Mouse (Mus musculus) kidney, embryonic 14.5 days (tissue): ENCODE measurements around the gene Klf1. TPM values are rescaled to one million over a fixed set of nuclear protein-coding genes. Genes with fewer than 3 reads are reported as not detected.

Experiments
- ATAC-seq: fragments of 200-750 bp; cut with Nextera tagmentation; 2 replicates; pipeline ENCODE4 v1.8.0; 2017; ENCODE audit warnings: moderate number of reproducible peaks, mild to moderate bottlenecking, moderate TSS enrichment, moderate library complexity; ENCODE audit not compliant: low FRiP score, low TSS enrichment
- H3K27ac ChIP-seq: fragments of 300-500 bp; sonication (generic); 2 replicates; pipeline ENCODE4 v1.5.1; 2014; ENCODE audit warnings: low read depth, mild to moderate bottlenecking, low read length, moderate library complexity, mixed read lengths
- H3K27me3 ChIP-seq: fragments of 300-500 bp; sonication (generic); 2 replicates; pipeline ENCODE4 v1.6.1; 2014; ENCODE audit warnings: mild to moderate bottlenecking, low read length; ENCODE audit not compliant: control insufficient read depth, insufficient read depth
- H3K36me3 ChIP-seq: fragments of 300-500 bp; sonication (generic); 2 replicates; pipeline ENCODE4 v1.6.1; 2014; ENCODE audit warnings: low read length, mixed read lengths; ENCODE audit not compliant: control insufficient read depth, insufficient read depth
- H3K4me1 ChIP-seq: fragments of 300-500 bp; sonication (generic); 2 replicates; pipeline ENCODE4 v1.6.1; 2014; ENCODE audit warnings: low read length, mixed read lengths; ENCODE audit not compliant: control insufficient read depth, insufficient read depth
- H3K4me2 ChIP-seq: fragments of 300-500 bp; sonication (generic); replicated peaks from 2 replicates; pipeline ENCODE4 v1.6.1; 2014; ENCODE audit warnings: low read depth, mild to moderate bottlenecking, low read length
- H3K4me3 ChIP-seq: fragments of 300-500 bp; sonication (generic); 2 replicates; pipeline ENCODE4 v1.5.1; 2014; ENCODE audit warnings: mild to moderate bottlenecking, low read length
- H3K9ac ChIP-seq: fragments of 300-500 bp; sonication (generic); 2 replicates; pipeline ENCODE4 v1.6.1; 2014; ENCODE audit warnings: low read depth, mild to moderate bottlenecking, low read length, moderate library complexity
- H3K9me3 ChIP-seq: fragments of 300-500 bp; sonication (generic); 2 replicates; pipeline ENCODE4 v1.6.1; 2016; ENCODE audit warnings: low read length; ENCODE audit not compliant: control insufficient read depth
- WGBS: fragments of 180-500 bp; shearing (Covaris S2); extraction: QIAGEN DNeasy Blood & Tissue Kit; methylation state at CpG from one replicate; pipeline ENCODE4 v1.1.7; 2014; 5-methylcytosine and 5-hydroxymethylcytosine counted together
- polyA plus RNA-seq: library from polyadenylated mRNA; unstranded; fragments of >200 nt; fragmentation: Nextera tagmentation; extraction: Ambion mirVana; gene quantifications from 2 replicates; pipeline ENCODE4 v1.2.1, GENCODE M21; 2014

Klf1 gene
- polyA plus RNA-seq, 1 experiment from 2014 or later = 1.2 TPM

- peak; percentile 56; the same call in 1 of the 2 replicates for ATAC-seq
- H3K9ac ChIP-seq = peak overlapping the region; percentile 34; the same call in 1 of the 2 replicates
- H3K4me2 ChIP-seq = peak overlapping the region; percentile 65
- H3K27me3 ChIP-seq = peaks cover 60% of the 10 kb centered on the region
- peak overlapping the region; percentile 46 for H3K4me3 ChIP-seq
- no peaks in the 10 kb centered on the region for H3K36me3 ChIP-seq
- no peaks in the 10 kb centered on the region; the same call in 1 of the 2 replicates for H3K9me3 ChIP-seq
- no peak overlapping the region for H3K27ac ChIP-seq
- WGBS = 22% methylated on average over 21 of the region's 23 CpGs
- H3K4me1 ChIP-seq = peaks cover 9% of the 10 kb centered on the region; the same call in 1 of the 2 replicates
Measured at GRCm38 (mm10) chr8:84936041-84936961, 34.6 kb downstream of the Klf1 start.

GRCm38 (mm10) chr8:84936962-84937546, 35.3 kb downstream of the Klf1 start, which contains the start of gene Mast1:
Gene Mast1 (minus strand): TSS chr8:84937359.
- Histone ChIP-seq H3K36me3 (no peaks in the 10 kb centered on the region), H3K27ac (no peak within 1 kb of the TSS), H3K4me2 (peak within 1 kb of the TSS; percentile 65), H3K27me3 (peaks cover 57% of the 10 kb centered on the region), H3K9ac (peak within 1 kb of the TSS; percentile 34; the same call in 1 of the 2 replicates), H3K4me1 (peaks cover 9% of the 10 kb centered on the region; the same call in 1 of the 2 replicates), H3K9me3 (no peaks in the 10 kb centered on the region; the same call in 1 of the 2 replicates), H3K4me3 (peak within 1 kb of the TSS; percentile 46)
- under 1% methylated on average over 47 of the region's 50 CpGs for WGBS
- peak; percentile 59 for ATAC-seq

- Histone ChIP-seq H3K4me2 (peak overlapping the region; percentile 65), H3K4me3 (peak overlapping the region; percentile 46; the same call in 1 of the 2 replicates), H3K9me3 (no peaks in the 10 kb centered on the region; the same call in 1 of the 2 replicates), H3K9ac (no peak overlapping the region), H3K4me1 (peaks cover 9% of the 10 kb centered on the region; the same call in 1 of the 2 replicates), H3K27me3 (peaks cover 60% of the 10 kb centered on the region), H3K27ac (no peak overlapping the region), H3K36me3 (no peaks in the 10 kb centered on the region)
- no peak for ATAC-seq
- 71% methylated on average over 13 of the region's 13 CpGs for WGBS
Measured at GRCm38 (mm10) chr8:84937620-84938485, 36.1 kb downstream of the Klf1 start.

DNA sequence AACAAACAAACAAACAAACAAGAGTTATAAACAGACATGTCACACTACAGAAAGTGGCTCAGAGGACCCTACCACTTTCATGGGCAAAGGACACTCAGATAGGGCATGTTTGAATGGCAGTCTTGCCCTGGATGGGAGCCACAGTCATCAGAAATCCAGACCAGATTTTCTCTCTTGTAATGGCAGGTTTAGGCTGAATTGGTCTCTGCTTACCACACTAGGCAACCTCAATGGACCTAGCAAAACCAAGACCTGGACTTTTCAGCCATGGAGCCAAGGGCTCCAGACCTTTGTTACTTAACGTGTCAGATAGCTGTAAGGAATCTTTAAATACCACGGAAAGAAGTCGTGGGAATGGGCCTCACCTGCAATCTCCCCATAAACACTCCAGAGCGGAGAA, 42.0 kb downstream of the Klf1 start:
- peaks cover 7% of the 10 kb centered on the region; the same call in 1 of the 2 replicates for H3K4me1 ChIP-seq
- H3K4me3 ChIP-seq = no peak overlapping the region
- no peaks in the 10 kb centered on the region for H3K36me3 ChIP-seq
- H3K9me3 ChIP-seq = no peaks in the 10 kb centered on the region; the same call in 1 of the 2 replicates
- no peak overlapping the region for H3K9ac ChIP-seq
- no peak overlapping the region for H3K4me2 ChIP-seq
- H3K27me3 ChIP-seq = peaks cover 62% of the 10 kb centered on the region
- 24% methylated on average over 4 of the region's 4 CpGs for WGBS
- ATAC-seq = no peak
- H3K27ac ChIP-seq = no peak overlapping the region

- no peak overlapping the region for H3K27ac ChIP-seq
- peaks cover 62% of the 10 kb centered on the region for H3K27me3 ChIP-seq
- WGBS = 2% methylated on average over 26 of the region's 26 CpGs
- no peak overlapping the region for H3K9ac ChIP-seq
- no peak for ATAC-seq
- no peaks in the 10 kb centered on the region for H3K9me3 ChIP-seq
- H3K4me1 ChIP-seq = peaks cover 7% of the 10 kb centered on the region; the same call in 1 of the 2 replicates
- H3K4me3 ChIP-seq = peak overlapping the region; percentile 45; the same call in 1 of the 2 replicates
- no peaks in the 10 kb centered on the region for H3K36me3 ChIP-seq
- H3K4me2 ChIP-seq = no peak overlapping the region
Measured at GRCm38 (mm10) chr8:84944478-84945160, 42.9 kb downstream of the Klf1 start.

DNA sequence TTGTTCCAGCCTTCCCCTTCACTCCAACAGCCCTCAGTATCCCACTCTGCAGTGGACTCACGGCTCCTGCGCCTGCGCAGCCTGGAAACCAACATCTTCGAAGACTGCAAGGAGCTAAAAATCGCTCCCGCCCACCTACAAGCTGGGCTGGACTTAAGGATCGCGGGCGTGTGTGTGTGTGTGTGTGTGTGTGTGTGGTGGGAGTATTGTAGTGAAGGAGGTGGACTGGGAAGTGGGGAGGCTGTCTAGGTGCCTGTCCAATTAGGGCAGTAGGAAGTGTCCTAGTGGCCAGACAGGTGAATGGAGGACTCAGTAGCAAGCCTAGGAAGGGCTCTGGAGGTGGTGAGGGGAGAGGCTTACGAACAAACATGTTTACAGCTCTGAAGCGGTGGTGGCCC, 43.5 kb downstream of the Klf1 start:
- peak; percentile 10; the same call in 1 of the 2 replicates for ATAC-seq
- Histone ChIP-seq H3K4me1 (peaks cover 7% of the 10 kb centered on the region; the same call in 1 of the 2 replicates), H3K9ac (no peak overlapping the region), H3K9me3 (no peaks in the 10 kb centered on the region), H3K4me2 (no peak overlapping the region; the same call in 1 of the 2 replicates), H3K27ac (no peak overlapping the region), H3K36me3 (no peaks in the 10 kb centered on the region), H3K4me3 (peak overlapping the region; percentile 45), H3K27me3 (peaks cover 68% of the 10 kb centered on the region)
- WGBS = 3% methylated on average over 11 of the region's 11 CpGs

DNA sequence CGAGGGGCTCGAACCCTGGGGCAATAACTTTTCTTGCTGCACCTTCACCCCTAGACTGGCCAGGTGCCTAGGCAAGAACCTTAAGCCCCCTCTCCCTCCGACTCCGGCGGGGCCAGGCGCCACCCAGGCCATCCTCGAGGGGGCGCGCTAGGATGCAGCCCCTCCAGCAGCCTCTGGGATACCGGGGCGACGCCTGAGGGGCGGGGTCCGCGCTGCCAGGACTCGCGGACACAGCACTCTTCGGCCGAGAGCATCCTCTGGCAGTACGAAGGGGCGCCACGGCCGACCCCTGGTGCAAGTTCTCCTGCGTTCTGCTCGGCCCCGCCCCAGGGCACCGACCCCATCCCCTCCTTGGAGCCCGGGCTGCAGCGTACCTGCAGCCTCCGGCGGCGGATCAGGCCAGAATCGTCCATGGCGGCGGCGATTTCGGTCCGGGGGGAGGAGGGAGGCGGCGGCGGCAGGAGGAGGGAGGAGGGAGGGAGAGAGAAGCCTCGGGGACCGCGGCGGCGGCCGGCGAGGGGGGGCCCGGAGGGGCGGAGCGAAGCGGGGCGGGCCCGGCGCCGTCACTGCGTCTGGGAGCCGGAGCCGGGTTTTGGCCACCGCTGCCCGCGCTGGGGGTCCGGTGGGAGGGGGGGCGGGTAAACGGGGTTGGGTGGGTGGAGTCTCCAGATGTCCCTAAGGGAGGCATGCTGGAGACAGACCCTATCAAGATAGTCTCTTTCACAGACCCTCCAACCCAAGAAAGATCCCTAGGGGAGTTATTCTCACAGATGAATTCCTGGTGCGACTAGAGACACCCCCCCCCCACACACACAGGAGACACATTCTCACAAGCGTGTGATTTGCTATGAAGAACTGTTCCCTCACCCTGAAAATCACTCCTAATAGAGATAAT, 44.2 kb downstream of the Klf1 start:
- no peaks in the 10 kb centered on the region for H3K36me3 ChIP-seq
- H3K9me3 ChIP-seq = no peaks in the 10 kb centered on the region
- H3K27me3 ChIP-seq = peaks cover 71% of the 10 kb centered on the region
- H3K9ac ChIP-seq = 0 out of 2 replicates have a peak overlapping the region, but pooled peaks have one; percentile 34
- H3K4me2 ChIP-seq = peak overlapping the region; percentile 67
- no peak overlapping the region for H3K27ac ChIP-seq
- 1% methylated on average over 43 of the region's 67 CpGs for WGBS
- H3K4me1 ChIP-seq = peaks cover 7% of the 10 kb centered on the region; the same call in 1 of the 2 replicates
- H3K4me3 ChIP-seq = peak overlapping the region; percentile 45
- ATAC-seq = peak; percentile 33; the same call in 1 of the 2 replicates
